ENCODE assay signal across 11 mouse cellular contexts in genomic region chr14:38774811-38775210, GRCm38 (mm10).
"Had no signal": no experiment of that assay in that cellular context is flagged by ENCODE, and none has a peak within 500 bp of the region (broad histone marks: within the 10 kb centered on the region; RNA-seq: fewer than 3 reads in every experiment).

No protein-coding gene starts in this region.

- H3K9ac ChIP-seq: liver, embryonic 13.5 days; liver, postnatal 0 days; midbrain, embryonic 13.5 days; neural tube, embryonic 15.5 days had no signal

- H3K27me3 ChIP-seq: liver, embryonic 13.5 days; midbrain, embryonic 13.5 days; neural tube, embryonic 15.5 days had no signal

- DNase-seq: kidney, adult 9 months; kidney, postnatal 14 days; liver; liver, embryonic 13.5 days; liver, postnatal 0 days; thymus, adult 18-20 months; thymus, postnatal 14 days had no signal

- H3K27ac ChIP-seq: left cerebral cortex, adult 2 months; liver, embryonic 13.5 days; midbrain, embryonic 13.5 days; neural tube, embryonic 15.5 days had no signal

- H3K4me1 ChIP-seq: liver, embryonic 13.5 days; midbrain, embryonic 13.5 days; neural tube, embryonic 15.5 days had no signal

- H3K4me3 ChIP-seq: left cerebral cortex, adult 2 months; liver, embryonic 13.5 days; midbrain, embryonic 13.5 days; myocyte; neural tube, embryonic 15.5 days had no signal

- H3K9me3 ChIP-seq: liver, embryonic 13.5 days; midbrain, embryonic 13.5 days; neural tube, embryonic 15.5 days had no signal

- ATAC-seq: liver, postnatal 0 days; midbrain, embryonic 13.5 days had no signal

- H3K36me3 ChIP-seq: liver, embryonic 13.5 days; midbrain, embryonic 13.5 days; neural tube, embryonic 15.5 days had no signal

- H3K4me2 ChIP-seq: liver, embryonic 13.5 days; midbrain, embryonic 13.5 days; neural tube, embryonic 15.5 days had no signal
